Comparison of ENCODE assay signal across 13 mouse cellular contexts in the genomic region with DNA sequence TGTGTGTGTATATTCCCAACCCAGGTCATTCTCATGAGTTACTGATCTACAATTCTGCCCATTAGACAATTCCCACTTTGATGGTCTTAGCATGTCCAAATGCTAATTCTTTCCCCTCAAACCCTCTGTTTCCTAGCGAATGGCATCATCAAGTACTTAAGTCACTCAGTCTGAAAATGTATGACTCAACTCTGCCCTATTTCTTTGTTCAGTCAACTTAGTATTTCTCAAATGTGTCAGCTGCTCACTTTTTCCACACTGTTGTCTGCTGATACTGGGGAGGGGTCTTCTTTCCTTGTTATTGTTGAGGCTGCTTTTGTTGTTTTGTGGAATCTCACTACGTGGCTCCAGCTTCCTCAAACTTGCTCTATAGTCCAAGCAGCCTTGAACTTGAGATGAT. TPM values are rescaled to one million over a fixed set of nuclear protein-coding genes. Genes with fewer than 3 reads are reported as not detected.
"Had no signal": no experiment of that assay in that cellular context is flagged by ENCODE, and none has a peak within 500 bp of the region (broad histone marks: within the 10 kb centered on the region; RNA-seq: fewer than 3 reads in every experiment).

No protein-coding gene starts in this region.

- ATAC-seq: liver, postnatal 0 days; lung, postnatal 0 days had no signal

- DNase-seq: kidney, adult 9 months; kidney, postnatal 14 days; kidney, postnatal 4 days; left cerebral cortex, postnatal 4 days; liver, postnatal 0 days; lung, embryonic 14.5 days; lung, postnatal 36 days; midbrain, embryonic 14.5 days; right cerebral cortex, postnatal 14 days; thymus, postnatal 25 days had no signal

RNA-seq across cellular contexts. Expression of gene Hormad2, which starts 2.7 kb away (rescaled TPM):
- polyA plus RNA-seq: neural tube, embryonic 14.5 days; small intestine, adult 2 months had no signal
